Mouse (Mus musculus) liver, embryonic 12.5 days (tissue): Measurements from ENCODE around the gene Sugp1. TPM values are rescaled to one million over a fixed set of nuclear protein-coding genes. Genes with fewer than 3 reads are reported as not detected.

ENCODE experiments used
- ATAC-seq: fragments of 200-750 bp; cut with Nextera tagmentation; 2 replicates; pipeline ENCODE4 v1.8.0; 2017; ENCODE audit warnings: moderate number of reproducible peaks, mild to moderate bottlenecking, moderate library complexity
- H3K27ac ChIP-seq: fragments of 300-500 bp; sonication (generic); 2 replicates; pipeline ENCODE4 v1.5.1; 2016; ENCODE audit warnings: mild to moderate bottlenecking
- H3K27me3 ChIP-seq: fragments of 300-500 bp; sonication (generic); replicated peaks from 2 replicates; pipeline ENCODE4 v1.6.1; 2016; ENCODE audit warnings: mild to moderate bottlenecking, moderate library complexity
- H3K36me3 ChIP-seq: fragments of 300-500 bp; sonication (generic); 2 replicates; pipeline ENCODE4 v1.6.1; 2016; ENCODE audit warnings: mild to moderate bottlenecking, moderate library complexity
- H3K4me1 ChIP-seq: fragments of 300-500 bp; sonication (generic); 2 replicates; pipeline ENCODE4 v1.6.1; 2016
- H3K4me2 ChIP-seq: fragments of 300-500 bp; sonication (generic); 2 replicates; pipeline ENCODE4 v1.6.1; 2016; ENCODE audit warnings: mild to moderate bottlenecking, moderate library complexity
- H3K4me3 ChIP-seq: fragments of 300-500 bp; sonication (generic); 2 replicates; pipeline ENCODE4 v1.5.1; 2016; ENCODE audit warnings: mild to moderate bottlenecking, moderate library complexity
- H3K9ac ChIP-seq: fragments of 300-500 bp; sonication (generic); 2 replicates; pipeline ENCODE4 v1.6.1; 2016; ENCODE audit warnings: mild to moderate bottlenecking, moderate library complexity
- H3K9me3 ChIP-seq: fragments of 300-500 bp; sonication (generic); replicated peaks from 2 replicates; pipeline ENCODE4 v1.6.1; 2016; ENCODE audit warnings: mild to moderate bottlenecking, moderate library complexity
- WGBS: fragments of 180-500 bp; shearing (Covaris S2); methylation state at CpG from one replicate; pipeline ENCODE4 v1.1.7; 2016; ENCODE audit not compliant: insufficient replicate concordance; 5-methylcytosine and 5-hydroxymethylcytosine counted together
- polyA plus RNA-seq: library from polyadenylated mRNA; unstranded; fragments of >200 nt; fragmentation: Nextera tagmentation; extraction: Ambion mirVana; gene quantifications from 2 replicates; pipeline ENCODE4 v1.2.1, GENCODE M21; 2016

Sugp1 gene
- polyA plus RNA-seq, 1 experiment from 2014 or later: 26.2 TPM

- ATAC-seq: no peak
- WGBS: 52% methylated on average over 9 of the region's 9 CpGs
- Histone ChIP-seq H3K4me2 (no peak overlapping the region), H3K9ac (no peak overlapping the region), H3K4me1 (peaks cover 8% of the 10 kb centered on the region), H3K9me3 (no peaks in the 10 kb centered on the region), H3K4me3 (no peak overlapping the region), H3K27me3 (peaks cover 96% of the 10 kb centered on the region), H3K36me3 (no peaks in the 10 kb centered on the region), H3K27ac (no peak overlapping the region)
Measured at GRCm38 (mm10) chr8:70089296-70089960, 46.8 kb downstream of the Sugp1 start.

GRCm38 (mm10) chr8:70092786-70093185, 50.2 kb downstream of the Sugp1 start:
- H3K4me2 ChIP-seq: no peak overlapping the region
- ATAC-seq: no peak
- no peaks in the 10 kb centered on the region for H3K9me3 ChIP-seq
- H3K36me3 ChIP-seq: no peaks in the 10 kb centered on the region
- H3K4me1 ChIP-seq: peaks cover 4% of the 10 kb centered on the region; the same call in 1 of the 2 replicates
- WGBS: 48% methylated on average over 8 of the region's 8 CpGs
- no peak overlapping the region for H3K4me3 ChIP-seq
- peaks cover 85% of the 10 kb centered on the region for H3K27me3 ChIP-seq
- no peak overlapping the region for H3K27ac ChIP-seq
- no peak overlapping the region for H3K9ac ChIP-seq

- Histone ChIP-seq H3K9ac (no peak overlapping the region), H3K4me2 (no peak overlapping the region), H3K36me3 (no peaks in the 10 kb centered on the region), H3K4me1 (no peaks in the 10 kb centered on the region), H3K27ac (no peak overlapping the region), H3K27me3 (peaks cover 42% of the 10 kb centered on the region), H3K4me3 (no peak overlapping the region), H3K9me3 (no peaks in the 10 kb centered on the region)
- no peak for ATAC-seq
- WGBS: 49% methylated on average over 8 of the region's 8 CpGs
Measured at GRCm38 (mm10) chr8:70099276-70099675, 56.7 kb downstream of the Sugp1 start.

GRCm38 (mm10) chr8:70100241-70100640, 57.6 kb downstream of the Sugp1 start:
- Histone ChIP-seq H3K9ac (no peak overlapping the region), H3K4me2 (no peak overlapping the region), H3K27me3 (peaks cover 47% of the 10 kb centered on the region), H3K9me3 (no peaks in the 10 kb centered on the region), H3K36me3 (no peaks in the 10 kb centered on the region), H3K27ac (no peak overlapping the region), H3K4me3 (no peak overlapping the region), H3K4me1 (no peaks in the 10 kb centered on the region)
- ATAC-seq: no peak
- 63% methylated on average over 8 of the region's 8 CpGs for WGBS

- no peak for ATAC-seq
- no peaks in the 10 kb centered on the region for H3K9me3 ChIP-seq
- 9% methylated on average over 6 of the region's 6 CpGs for WGBS
- H3K4me1 ChIP-seq: no peaks in the 10 kb centered on the region
- peaks cover 64% of the 10 kb centered on the region for H3K27me3 ChIP-seq
- H3K27ac ChIP-seq: no peak overlapping the region
- no peak overlapping the region for H3K4me3 ChIP-seq
- H3K36me3 ChIP-seq: no peaks in the 10 kb centered on the region
- no peak overlapping the region for H3K4me2 ChIP-seq
- no peak overlapping the region for H3K9ac ChIP-seq
Measured at GRCm38 (mm10) chr8:70104506-70104905, 61.9 kb downstream of the Sugp1 start.

- ATAC-seq: no peak
- H3K9me3 ChIP-seq: no peaks in the 10 kb centered on the region
- no peak overlapping the region for H3K27ac ChIP-seq
- H3K9ac ChIP-seq: no peak overlapping the region
- H3K4me3 ChIP-seq: no peak overlapping the region
- H3K4me1 ChIP-seq: no peaks in the 10 kb centered on the region
- peaks cover 68% of the 10 kb centered on the region for H3K27me3 ChIP-seq
- WGBS: 52% methylated on average over 7 of the region's 7 CpGs
- no peak overlapping the region for H3K4me2 ChIP-seq
- no peaks in the 10 kb centered on the region for H3K36me3 ChIP-seq
Measured at GRCm38 (mm10) chr8:70104922-70105321, 62.3 kb downstream of the Sugp1 start.

GRCm38 (mm10) chr8:70110451-70110850, 67.8 kb downstream of the Sugp1 start:
- Histone ChIP-seq H3K36me3 (no peaks in the 10 kb centered on the region), H3K27me3 (peaks cover 96% of the 10 kb centered on the region), H3K9ac (no peak overlapping the region), H3K4me3 (no peak overlapping the region), H3K4me2 (no peak overlapping the region), H3K4me1 (no peaks in the 10 kb centered on the region), H3K9me3 (no peaks in the 10 kb centered on the region), H3K27ac (no peak overlapping the region)
- 53% methylated on average over 2 of the region's 2 CpGs for WGBS
- no peak for ATAC-seq

GRCm38 (mm10) chr8:70111192-70111795, 68.7 kb downstream of the Sugp1 start:
- H3K4me1 ChIP-seq: no peaks in the 10 kb centered on the region

GRCm38 (mm10) chr8:70112401-70113016, 69.9 kb downstream of the Sugp1 start:
- no peak overlapping the region for H3K4me3 ChIP-seq
- peaks cover 100% of the 10 kb centered on the region for H3K27me3 ChIP-seq
- no peak overlapping the region for H3K27ac ChIP-seq
- 8% methylated on average over 43 of the region's 43 CpGs for WGBS
- no peak overlapping the region for H3K4me2 ChIP-seq
- no peaks in the 10 kb centered on the region for H3K9me3 ChIP-seq
- H3K4me1 ChIP-seq: no peaks in the 10 kb centered on the region
- no peaks in the 10 kb centered on the region for H3K36me3 ChIP-seq
- H3K9ac ChIP-seq: no peak overlapping the region
- no peak for ATAC-seq

More at GRCm38 (mm10) chr8:70111192-70111795, 68.7 kb downstream of the Sugp1 start:
- H3K27me3 ChIP-seq: peaks cover 99% of the 10 kb centered on the region
- H3K36me3 ChIP-seq: no peaks in the 10 kb centered on the region
- no peak for ATAC-seq
- H3K9me3 ChIP-seq: no peaks in the 10 kb centered on the region
- 33% methylated on average over 23 of the region's 23 CpGs for WGBS
- H3K27ac ChIP-seq: no peak overlapping the region
- H3K4me3 ChIP-seq: no peak overlapping the region
- H3K9ac ChIP-seq: no peak overlapping the region
- H3K4me2 ChIP-seq: no peak overlapping the region

- no peaks in the 10 kb centered on the region for H3K4me1 ChIP-seq
- H3K4me3 ChIP-seq: no peak overlapping the region
- no peak overlapping the region for H3K27ac ChIP-seq
- H3K4me2 ChIP-seq: no peak overlapping the region
- no peaks in the 10 kb centered on the region for H3K9me3 ChIP-seq
- H3K36me3 ChIP-seq: no peaks in the 10 kb centered on the region
- no peak overlapping the region for H3K9ac ChIP-seq
- H3K27me3 ChIP-seq: peaks cover 100% of the 10 kb centered on the region
- ATAC-seq: no peak
- 10% methylated on average over 6 of the region's 6 CpGs for WGBS
Measured at GRCm38 (mm10) chr8:70114488-70114887, 71.9 kb downstream of the Sugp1 start.

- no peaks in the 10 kb centered on the region for H3K9me3 ChIP-seq
- H3K27ac ChIP-seq: no peak overlapping the region
- 49% methylated on average over 13 of the region's 13 CpGs for WGBS
- no peak overlapping the region for H3K9ac ChIP-seq
- ATAC-seq: no peak
- H3K4me3 ChIP-seq: no peak overlapping the region
- peaks cover 100% of the 10 kb centered on the region for H3K27me3 ChIP-seq
- no peaks in the 10 kb centered on the region for H3K36me3 ChIP-seq
- no peaks in the 10 kb centered on the region for H3K4me1 ChIP-seq
- no peak overlapping the region for H3K4me2 ChIP-seq
Measured at GRCm38 (mm10) chr8:70114892-70115291, 72.3 kb downstream of the Sugp1 start.

GRCm38 (mm10) chr8:70117611-70118010, 75.0 kb downstream of the Sugp1 start:
- Histone ChIP-seq H3K27ac (no peak overlapping the region), H3K4me3 (no peak overlapping the region), H3K36me3 (no peaks in the 10 kb centered on the region), H3K4me1 (0 out of 2 replicates have a peak, but pooled peaks cover 4% of the 10 kb centered on the region), H3K27me3 (peaks cover 100% of the 10 kb centered on the region), H3K4me2 (no peak overlapping the region), H3K9me3 (no peaks in the 10 kb centered on the region), H3K9ac (no peak overlapping the region)
- WGBS: 8% methylated on average over 9 of the region's 9 CpGs
- ATAC-seq: no peak
